Mouse (Mus musculus): ENCODE results near the gene Insl3. TPM values are rescaled to one million over a fixed set of nuclear protein-coding genes. Genes with fewer than 3 reads are reported as not detected.
A peak's percentile ranks its signal among the peaks of the same experiment; 100 is the strongest.

Gene Insl3
- polyA plus RNA-seq, 1 experiment from 2014 or later, result 1.3 TPM

GRCm38 (mm10) chr8:71659751-71660150 is 29.3 kb upstream of the Insl3 start:
- Histone ChIP-seq H3K36me3 (replicated peaks; ENCODE audit: insufficient read depth, low read length) (no peaks in the 10 kb centered on the region), H3K27ac (ENCODE audit: low read depth) (no peak overlapping the region), H3K9me3 (ENCODE audit: low read length) (no peaks in the 10 kb centered on the region), H3K4me2 (ENCODE audit: low read depth, low read length) (no peak overlapping the region), H3K4me1 (ENCODE audit: insufficient read depth) (0 out of 2 replicates have a peak, but pooled peaks cover 2% of the 10 kb centered on the region), H3K9ac (replicated peaks) (no peak overlapping the region), H3K4me3 (ENCODE audit: low read depth, low read length) (no peak overlapping the region), H3K27me3 (ENCODE audit: insufficient read depth, low read length) (peaks cover 40% of the 10 kb centered on the region)
- ATAC-seq (no peak), DNase-seq (no peak)
- no peak for TF ChIP-seq EP300 (IDR thresholded peaks at IDR 0.05; ENCODE audit: low read depth)
- no peak for TF ChIP-seq CTCF (IDR thresholded peaks at IDR 0.05; ENCODE audit: low read depth)
- 32% methylated on average over 1 of the region's 1 CpGs for WGBS (ENCODE audit: insufficient replicate concordance)

- TF ChIP-seq CTCF (IDR thresholded peaks at IDR 0.05; ENCODE audit: low read depth) (peak; percentile 95), EP300 (IDR thresholded peaks at IDR 0.05; ENCODE audit: low read depth) (no peak)
- 9% methylated on average over 36 of the region's 36 CpGs for WGBS (ENCODE audit: insufficient replicate concordance)
- DNase-seq, result peak; percentile 90
- Histone ChIP-seq H3K4me2 (ENCODE audit: low read depth, low read length) (no peak overlapping the region), H3K27me3 (ENCODE audit: insufficient read depth, low read length) (peaks cover 32% of the 10 kb centered on the region), H3K36me3 (replicated peaks; ENCODE audit: insufficient read depth, low read length) (no peaks in the 10 kb centered on the region), H3K9ac (replicated peaks) (no peak overlapping the region), H3K27ac (ENCODE audit: low read depth) (no peak overlapping the region), H3K4me3 (ENCODE audit: low read depth, low read length) (no peak overlapping the region), H3K4me1 (ENCODE audit: insufficient read depth) (peaks cover 2% of the 10 kb centered on the region; the same call in 1 of the 2 replicates), H3K9me3 (ENCODE audit: low read length) (no peaks in the 10 kb centered on the region)
- ATAC-seq, result peak; percentile 35; the same call in 1 of the 2 replicates
Observed at GRCm38 (mm10) chr8:71660325-71661120, 28.5 kb upstream of the Insl3 start.

GRCm38 (mm10) chr8:71665331-71666130 is 23.5 kb upstream of the Insl3 start:
- H3K36me3 ChIP-seq (replicated peaks; ENCODE audit: insufficient read depth, low read length), result no peaks in the 10 kb centered on the region
- H3K27ac ChIP-seq (ENCODE audit: low read depth), result no peak overlapping the region
- peak overlapping the region; percentile 25; the same call in 1 of the 2 replicates for H3K4me3 ChIP-seq (ENCODE audit: low read depth, low read length)
- H3K4me1 ChIP-seq (ENCODE audit: insufficient read depth), result peaks cover 13% of the 10 kb centered on the region
- peak overlapping the region; percentile 56 for H3K4me2 ChIP-seq (ENCODE audit: low read depth, low read length)
- H3K9me3 ChIP-seq (ENCODE audit: low read length), result no peaks in the 10 kb centered on the region
- 2% methylated on average over 22 of the region's 22 CpGs for WGBS (ENCODE audit: insufficient replicate concordance)
- ATAC-seq (peak; percentile 81), DNase-seq (peak; percentile 89)
- H3K27me3 ChIP-seq (ENCODE audit: insufficient read depth, low read length), result peaks cover 13% of the 10 kb centered on the region
- no peak for TF ChIP-seq CTCF (IDR thresholded peaks at IDR 0.05; ENCODE audit: low read depth)
- TF ChIP-seq EP300 (IDR thresholded peaks at IDR 0.05; ENCODE audit: low read depth), result no peak
- H3K9ac ChIP-seq (replicated peaks), result no peak overlapping the region; the same call in 1 of the 2 replicates

- DNase-seq (no peak), ATAC-seq (no peak)
- Histone ChIP-seq H3K9me3 (ENCODE audit: low read length) (no peaks in the 10 kb centered on the region), H3K9ac (replicated peaks) (no peak overlapping the region), H3K4me1 (ENCODE audit: insufficient read depth) (peaks cover 24% of the 10 kb centered on the region), H3K27ac (ENCODE audit: low read depth) (no peak overlapping the region), H3K4me3 (ENCODE audit: low read depth, low read length) (no peak overlapping the region), H3K4me2 (ENCODE audit: low read depth, low read length) (no peak overlapping the region), H3K27me3 (ENCODE audit: insufficient read depth, low read length) (peaks cover 21% of the 10 kb centered on the region; the same call in 1 of the 2 replicates), H3K36me3 (replicated peaks; ENCODE audit: insufficient read depth, low read length) (no peaks in the 10 kb centered on the region)
- 73% methylated on average over 1 of the region's 1 CpGs for WGBS (ENCODE audit: insufficient replicate concordance)
- no peak for TF ChIP-seq CTCF (IDR thresholded peaks at IDR 0.05; ENCODE audit: low read depth)
- no peak for TF ChIP-seq EP300 (IDR thresholded peaks at IDR 0.05; ENCODE audit: low read depth)
Observed at GRCm38 (mm10) chr8:71666855-71667254, 22.2 kb upstream of the Insl3 start.

GRCm38 (mm10) chr8:71667256-71667655 is 21.8 kb upstream of the Insl3 start:
- H3K36me3 ChIP-seq (replicated peaks; ENCODE audit: insufficient read depth, low read length), result no peaks in the 10 kb centered on the region
- H3K27me3 ChIP-seq (ENCODE audit: insufficient read depth, low read length), result peaks cover 21% of the 10 kb centered on the region; the same call in 1 of the 2 replicates
- H3K4me1 ChIP-seq (ENCODE audit: insufficient read depth), result peaks cover 27% of the 10 kb centered on the region
- 58% methylated on average over 5 of the region's 5 CpGs for WGBS (ENCODE audit: insufficient replicate concordance)
- H3K9ac ChIP-seq (replicated peaks), result no peak overlapping the region
- no peak for ATAC-seq
- no peaks in the 10 kb centered on the region for H3K9me3 ChIP-seq (ENCODE audit: low read length)
- no peak overlapping the region for H3K27ac ChIP-seq (ENCODE audit: low read depth)
- H3K4me2 ChIP-seq (ENCODE audit: low read depth, low read length), result no peak overlapping the region
- DNase-seq, result no peak
- no peak overlapping the region for H3K4me3 ChIP-seq (ENCODE audit: low read depth, low read length)
- TF ChIP-seq CTCF (IDR thresholded peaks at IDR 0.05; ENCODE audit: low read depth) (no peak), EP300 (IDR thresholded peaks at IDR 0.05; ENCODE audit: low read depth) (no peak)
